Mouse (Mus musculus): ENCODE results near the gene St7l.

St7l gene

GRCm38 (mm10) chr3:104914986-104915385 lies 51.2 kb downstream of the St7l start:
- TF ChIP-seq POU5F1 (IDR thresholded peaks at IDR 0.05; ENCODE audit: borderline replicate concordance, low read length) (no peak), CTCF (conservative IDR thresholded peaks at IDR 0.05; ENCODE audit: low read length) (no peak), NANOG (IDR thresholded peaks at IDR 0.05; ENCODE audit: borderline replicate concordance, low read length) (no peak)
- Histone ChIP-seq H3K9me3 (ENCODE audit: low read length) (no peaks in the 10 kb centered on the region), H3K4me1 (replicated peaks; ENCODE audit: low read depth, low read length) (no peaks in the 10 kb centered on the region), H3K27me3 (ENCODE audit: insufficient read depth, low read length) (no peaks in the 10 kb centered on the region), H3K36me3 (ENCODE audit: insufficient read depth, low read length) (peaks cover 8% of the 10 kb centered on the region), H3K4me3 (replicated peaks; ENCODE audit: low read length) (no peak overlapping the region)

GRCm38 (mm10) chr3:104929385-104929784 lies 65.6 kb downstream of the St7l start:
- TF ChIP-seq POU5F1 (IDR thresholded peaks at IDR 0.05; ENCODE audit: borderline replicate concordance, low read length) (no peak), CTCF (conservative IDR thresholded peaks at IDR 0.05; ENCODE audit: low read length) (no peak), NANOG (IDR thresholded peaks at IDR 0.05; ENCODE audit: borderline replicate concordance, low read length) (no peak)
- Histone ChIP-seq H3K4me1 (replicated peaks; ENCODE audit: low read depth, low read length) (no peaks in the 10 kb centered on the region), H3K9me3 (ENCODE audit: low read length) (no peaks in the 10 kb centered on the region), H3K36me3 (ENCODE audit: insufficient read depth, low read length) (peaks cover 17% of the 10 kb centered on the region), H3K27me3 (ENCODE audit: insufficient read depth, low read length) (no peaks in the 10 kb centered on the region), H3K4me3 (replicated peaks; ENCODE audit: low read length) (no peak overlapping the region)

- Histone ChIP-seq H3K27me3 (ENCODE audit: insufficient read depth, low read length) (no peaks in the 10 kb centered on the region), H3K9me3 (ENCODE audit: low read length) (no peaks in the 10 kb centered on the region), H3K36me3 (ENCODE audit: insufficient read depth, low read length) (peaks cover 9% of the 10 kb centered on the region; the same call in 1 of the 2 replicates), H3K4me3 (replicated peaks; ENCODE audit: low read length) (no peak overlapping the region), H3K4me1 (replicated peaks; ENCODE audit: low read depth, low read length) (peaks cover 9% of the 10 kb centered on the region)
- no peak for TF ChIP-seq CTCF (conservative IDR thresholded peaks at IDR 0.05; ENCODE audit: low read length)
- TF ChIP-seq POU5F1 (IDR thresholded peaks at IDR 0.05; ENCODE audit: borderline replicate concordance, low read length) = no peak
- no peak for TF ChIP-seq NANOG (IDR thresholded peaks at IDR 0.05; ENCODE audit: borderline replicate concordance, low read length)
These were observed 74.0 kb downstream of the St7l start for GRCm38 (mm10) chr3:104937728-104938305.

- Histone ChIP-seq H3K9me3 (ENCODE audit: low read length) (no peaks in the 10 kb centered on the region), H3K36me3 (ENCODE audit: insufficient read depth, low read length) (peaks cover 9% of the 10 kb centered on the region; the same call in 1 of the 2 replicates), H3K4me1 (replicated peaks; ENCODE audit: low read depth, low read length) (peaks cover 14% of the 10 kb centered on the region), H3K4me3 (replicated peaks; ENCODE audit: low read length) (no peak overlapping the region), H3K27me3 (ENCODE audit: insufficient read depth, low read length) (no peaks in the 10 kb centered on the region)
- TF ChIP-seq NANOG (IDR thresholded peaks at IDR 0.05; ENCODE audit: borderline replicate concordance, low read length) (no peak), POU5F1 (IDR thresholded peaks at IDR 0.05; ENCODE audit: borderline replicate concordance, low read length) (no peak), CTCF (conservative IDR thresholded peaks at IDR 0.05; ENCODE audit: low read length) (no peak)
These were observed 74.5 kb downstream of the St7l start for GRCm38 (mm10) chr3:104938327-104938726.

- Histone ChIP-seq H3K4me1 (replicated peaks; ENCODE audit: low read depth, low read length) (peaks cover 18% of the 10 kb centered on the region), H3K36me3 (ENCODE audit: insufficient read depth, low read length) (peaks cover 9% of the 10 kb centered on the region), H3K9me3 (ENCODE audit: low read length) (no peaks in the 10 kb centered on the region), H3K27me3 (ENCODE audit: insufficient read depth, low read length) (no peaks in the 10 kb centered on the region), H3K4me3 (replicated peaks; ENCODE audit: low read length) (no peak overlapping the region)
- TF ChIP-seq NANOG (IDR thresholded peaks at IDR 0.05; ENCODE audit: borderline replicate concordance, low read length) = no peak
- no peak for TF ChIP-seq POU5F1 (IDR thresholded peaks at IDR 0.05; ENCODE audit: borderline replicate concordance, low read length)
- TF ChIP-seq CTCF (conservative IDR thresholded peaks at IDR 0.05; ENCODE audit: low read length) = no peak
These were observed 76.9 kb downstream of the St7l start for GRCm38 (mm10) chr3:104940691-104941090.

- no peak overlapping the region for H3K4me3 ChIP-seq (replicated peaks; ENCODE audit: low read length)
These were observed 78.9 kb downstream of the St7l start for GRCm38 (mm10) chr3:104942682-104943081.

GRCm38 (mm10) chr3:104943333-104943732 lies 79.5 kb downstream of the St7l start:
- Histone ChIP-seq H3K9me3 (ENCODE audit: low read length) (no peaks in the 10 kb centered on the region), H3K4me3 (replicated peaks; ENCODE audit: low read length) (no peak overlapping the region), H3K36me3 (ENCODE audit: insufficient read depth, low read length) (peaks cover 24% of the 10 kb centered on the region), H3K27me3 (ENCODE audit: insufficient read depth, low read length) (no peaks in the 10 kb centered on the region), H3K4me1 (replicated peaks; ENCODE audit: low read depth, low read length) (peaks cover 18% of the 10 kb centered on the region)
- TF ChIP-seq POU5F1 (IDR thresholded peaks at IDR 0.05; ENCODE audit: borderline replicate concordance, low read length) (no peak), CTCF (conservative IDR thresholded peaks at IDR 0.05; ENCODE audit: low read length) (no peak), NANOG (IDR thresholded peaks at IDR 0.05; ENCODE audit: borderline replicate concordance, low read length) (no peak)

More at GRCm38 (mm10) chr3:104942682-104943081, 78.9 kb downstream of the St7l start:
- Histone ChIP-seq H3K36me3 (ENCODE audit: insufficient read depth, low read length) (peaks cover 24% of the 10 kb centered on the region), H3K9me3 (ENCODE audit: low read length) (no peaks in the 10 kb centered on the region), H3K4me1 (replicated peaks; ENCODE audit: low read depth, low read length) (peaks cover 18% of the 10 kb centered on the region), H3K27me3 (ENCODE audit: insufficient read depth, low read length) (no peaks in the 10 kb centered on the region)
- no peak for TF ChIP-seq NANOG (IDR thresholded peaks at IDR 0.05; ENCODE audit: borderline replicate concordance, low read length)
- TF ChIP-seq CTCF (conservative IDR thresholded peaks at IDR 0.05; ENCODE audit: low read length) = no peak
- no peak for TF ChIP-seq POU5F1 (IDR thresholded peaks at IDR 0.05; ENCODE audit: borderline replicate concordance, low read length)

- Histone ChIP-seq H3K36me3 (ENCODE audit: insufficient read depth, low read length) (peaks cover 19% of the 10 kb centered on the region), H3K4me3 (replicated peaks; ENCODE audit: low read length) (no peak overlapping the region)
These were observed 81.1 kb downstream of the St7l start for GRCm38 (mm10) chr3:104944894-104945293.

GRCm38 (mm10) chr3:104950926-104951325 lies 87.1 kb downstream of the St7l start:
- TF ChIP-seq POU5F1 (IDR thresholded peaks at IDR 0.05; ENCODE audit: borderline replicate concordance, low read length) (no peak), NANOG (IDR thresholded peaks at IDR 0.05; ENCODE audit: borderline replicate concordance, low read length) (no peak), CTCF (conservative IDR thresholded peaks at IDR 0.05; ENCODE audit: low read length) (no peak)
- Histone ChIP-seq H3K27me3 (ENCODE audit: insufficient read depth, low read length) (no peaks in the 10 kb centered on the region), H3K9me3 (ENCODE audit: low read length) (no peaks in the 10 kb centered on the region), H3K4me3 (replicated peaks; ENCODE audit: low read length) (no peak overlapping the region), H3K4me1 (replicated peaks; ENCODE audit: low read depth, low read length) (peaks cover 29% of the 10 kb centered on the region), H3K36me3 (ENCODE audit: insufficient read depth, low read length) (peaks cover 26% of the 10 kb centered on the region)

More at GRCm38 (mm10) chr3:104944894-104945293, 81.1 kb downstream of the St7l start:
- Histone ChIP-seq H3K27me3 (ENCODE audit: insufficient read depth, low read length) (no peaks in the 10 kb centered on the region), H3K4me1 (replicated peaks; ENCODE audit: low read depth, low read length) (peaks cover 18% of the 10 kb centered on the region), H3K9me3 (ENCODE audit: low read length) (no peaks in the 10 kb centered on the region)
- TF ChIP-seq POU5F1 (IDR thresholded peaks at IDR 0.05; ENCODE audit: borderline replicate concordance, low read length) (no peak), CTCF (conservative IDR thresholded peaks at IDR 0.05; ENCODE audit: low read length) (no peak), NANOG (IDR thresholded peaks at IDR 0.05; ENCODE audit: borderline replicate concordance, low read length) (no peak)
